Mouse (Mus musculus): ENCODE results near the gene 0610009B22Rik. TPM values are rescaled to one million over a fixed set of nuclear protein-coding genes. Genes with fewer than 3 reads are reported as not detected.

0610009B22Rik gene
- total and polyA plus RNA-seq, 3 experiments: 4.8 to 53.7 (median 49.2) TPM

DNA sequence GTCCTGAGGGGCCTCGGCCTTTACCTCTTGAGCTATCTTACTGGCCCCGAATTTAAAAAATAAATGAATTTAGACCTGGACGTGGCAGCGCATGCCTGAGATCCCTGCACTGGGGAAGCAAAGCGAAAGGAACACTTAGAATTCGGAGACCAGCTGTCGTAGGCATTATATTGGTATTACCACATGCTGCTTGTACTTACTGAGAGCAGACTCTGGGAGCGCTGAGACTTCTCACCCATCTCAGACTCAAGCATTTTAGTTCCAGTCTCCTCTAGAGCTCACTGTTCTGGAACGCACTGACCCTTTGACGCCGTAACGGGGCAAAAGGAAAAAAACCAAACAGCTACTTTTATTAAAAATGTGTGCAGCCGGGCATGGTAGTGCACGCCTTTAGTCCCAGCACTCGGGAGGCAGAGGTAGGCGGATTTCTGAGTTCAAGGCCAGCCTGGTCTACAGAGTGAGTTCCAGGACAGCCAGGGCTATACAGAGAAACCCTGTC lies 26.8 kb downstream of the 0610009B22Rik start:
- no peak for DNase-seq

GRCm38 (mm10) chr11:51658705-51659104 lies 30.0 kb downstream of the 0610009B22Rik start:
- DNase-seq: peak; percentile 54

DNA sequence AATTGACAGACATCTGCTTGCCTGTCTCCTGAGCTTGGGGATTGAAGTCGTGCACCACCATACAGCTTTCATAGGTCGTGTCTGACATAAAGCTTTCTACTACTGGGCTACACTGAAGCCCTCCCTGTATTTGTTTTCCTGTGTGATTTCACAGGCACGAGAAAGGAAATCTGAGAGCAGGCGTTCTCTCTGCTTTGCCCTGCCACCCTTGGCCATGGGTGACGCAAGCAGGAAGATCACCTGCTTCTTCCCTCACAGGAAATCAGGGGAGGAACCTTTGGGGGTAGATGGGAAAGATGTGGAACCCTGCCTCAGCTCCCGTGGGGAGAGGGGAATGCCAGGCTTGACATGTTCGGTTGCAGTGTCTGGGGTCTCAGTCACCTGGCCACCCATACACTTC lies 30.4 kb downstream of the 0610009B22Rik start:
- DNase-seq: no peak

DNA sequence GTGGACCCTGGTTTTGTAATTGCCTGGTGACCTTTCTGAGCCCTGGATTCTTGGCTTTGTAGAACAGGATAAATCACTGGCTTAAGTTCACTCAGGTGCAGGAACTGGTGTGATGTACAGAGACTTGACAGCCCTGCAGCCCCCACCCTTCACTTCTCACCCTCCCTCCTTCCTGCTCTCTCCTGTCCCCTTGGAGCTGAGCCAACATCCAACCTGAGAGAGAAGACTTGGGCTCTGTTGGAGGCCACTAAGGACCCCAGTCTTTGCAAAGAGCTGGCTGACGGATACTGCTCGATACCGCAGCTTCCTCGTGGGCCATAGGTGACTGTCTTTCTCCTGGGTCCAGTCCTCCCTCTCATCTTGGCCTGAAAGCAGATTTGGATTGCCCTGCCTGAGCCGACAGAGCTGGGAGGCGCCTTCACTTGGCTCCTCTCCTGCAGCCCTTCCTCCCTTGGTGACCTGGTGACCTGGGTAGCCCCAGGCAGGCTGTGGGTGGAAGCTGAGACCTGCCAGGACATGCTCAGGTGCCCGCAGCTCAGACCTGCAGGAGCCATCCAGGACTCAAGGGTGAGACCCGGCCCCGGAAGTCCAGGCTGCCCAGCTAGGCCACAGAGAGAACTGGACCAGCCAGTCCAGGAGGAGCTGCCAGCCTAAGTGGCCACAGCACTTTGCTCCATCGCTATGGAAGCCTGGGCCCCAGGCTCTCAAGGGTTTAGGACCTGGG lies 31.7 kb downstream of the 0610009B22Rik start:
- DNase-seq: peak; percentile 59

DNA sequence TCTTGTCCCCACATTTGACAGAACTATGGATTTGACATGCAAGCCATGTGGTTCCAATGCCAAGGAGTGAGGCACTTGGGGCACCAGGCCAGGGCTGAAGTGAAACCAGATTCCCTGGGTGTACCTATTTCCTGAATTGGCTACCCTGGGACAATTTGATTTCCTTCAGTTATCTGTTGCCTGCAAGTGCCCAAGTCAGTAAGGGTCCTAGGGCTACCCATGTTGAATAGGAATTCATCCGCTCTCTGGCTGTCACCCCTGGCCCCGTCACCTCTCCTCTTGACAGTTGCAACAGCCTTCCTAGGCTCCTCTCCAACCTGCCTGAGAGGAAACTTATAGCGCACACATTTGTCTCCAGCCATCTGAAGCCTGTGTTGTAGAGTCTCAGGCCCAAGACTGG lies 33.8 kb downstream of the 0610009B22Rik start:
- no peak for DNase-seq

- DNase-seq: no peak
Measured at GRCm38 (mm10) chr11:51653736-51654135, 34.9 kb downstream of the 0610009B22Rik start.

DNA sequence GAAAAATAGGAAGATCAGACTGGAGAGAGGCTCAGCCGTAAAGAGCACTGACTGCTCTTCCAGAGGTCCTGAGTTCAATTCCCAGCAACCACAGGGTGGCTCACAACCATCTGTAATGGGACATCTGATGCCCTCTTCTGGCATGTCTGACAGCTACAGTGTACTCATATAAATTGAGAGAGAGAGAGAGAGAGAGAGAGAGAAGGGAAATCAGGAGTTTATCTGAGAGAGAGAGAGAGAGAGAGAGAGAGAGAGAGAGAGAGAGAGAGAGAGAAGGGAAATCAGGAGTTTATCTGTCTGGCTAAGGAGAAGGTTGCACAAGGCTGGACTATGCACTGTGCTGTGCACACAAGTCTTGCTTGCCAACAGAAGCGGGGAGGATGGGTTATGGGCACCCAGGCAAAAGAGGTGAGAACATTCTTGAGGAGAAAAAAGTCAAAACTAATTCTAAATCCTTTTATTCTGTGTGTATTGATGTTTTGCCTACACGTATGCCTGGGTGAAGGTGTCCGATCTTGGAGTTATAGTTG lies 35.7 kb downstream of the 0610009B22Rik start:
- DNase-seq: no peak

DNA sequence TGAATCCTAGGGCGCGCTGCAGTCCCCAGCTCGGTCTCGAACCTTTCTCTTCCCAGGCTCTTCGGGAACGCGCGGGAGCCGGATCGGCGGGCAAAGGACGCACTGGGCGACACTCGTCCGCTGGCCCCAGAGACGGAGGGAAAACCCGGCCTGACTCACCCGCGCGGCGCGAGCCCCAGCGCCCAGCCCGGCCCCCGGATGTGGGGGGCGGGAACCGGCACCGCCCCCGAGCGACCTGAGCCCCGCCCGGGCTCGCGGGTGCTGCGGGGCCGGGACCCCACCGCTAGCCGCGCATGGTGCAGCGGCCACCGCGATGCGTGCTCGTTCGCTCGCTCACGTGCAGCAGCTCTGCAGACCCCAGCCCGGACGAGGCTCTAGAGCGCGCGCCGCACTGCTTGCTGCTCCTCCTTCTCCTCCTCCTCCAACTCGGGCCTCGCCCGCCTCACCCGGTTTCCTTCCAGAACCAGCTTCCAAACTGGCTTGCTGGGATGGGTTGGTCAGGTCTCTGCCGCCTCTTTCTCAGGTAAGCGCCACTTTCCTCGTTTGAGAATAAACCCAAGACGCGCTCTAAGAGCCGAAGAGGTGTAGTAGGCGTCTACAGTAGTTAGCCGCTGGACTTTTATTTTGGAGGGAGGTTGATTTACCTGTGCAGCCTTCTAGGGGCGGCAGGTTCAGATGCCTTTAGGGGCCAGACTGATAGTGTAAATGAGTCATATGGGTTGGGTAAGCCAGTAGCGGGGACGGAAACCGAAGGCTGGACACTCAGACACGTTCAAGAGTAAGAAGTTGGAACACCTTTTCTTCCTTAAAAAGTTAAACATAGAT lies 37.8 kb downstream of the 0610009B22Rik start, which contains the start of the genes N4bp3 and D930048N14Rik:
Gene N4bp3, minus strand, starts transcription at position 152 of the 825 bp plus-strand sequence.
Gene D930048N14Rik, plus strand, starts transcription at position 264 of the 825 bp plus-strand sequence.
- peak; percentile 93 for DNase-seq

DNA sequence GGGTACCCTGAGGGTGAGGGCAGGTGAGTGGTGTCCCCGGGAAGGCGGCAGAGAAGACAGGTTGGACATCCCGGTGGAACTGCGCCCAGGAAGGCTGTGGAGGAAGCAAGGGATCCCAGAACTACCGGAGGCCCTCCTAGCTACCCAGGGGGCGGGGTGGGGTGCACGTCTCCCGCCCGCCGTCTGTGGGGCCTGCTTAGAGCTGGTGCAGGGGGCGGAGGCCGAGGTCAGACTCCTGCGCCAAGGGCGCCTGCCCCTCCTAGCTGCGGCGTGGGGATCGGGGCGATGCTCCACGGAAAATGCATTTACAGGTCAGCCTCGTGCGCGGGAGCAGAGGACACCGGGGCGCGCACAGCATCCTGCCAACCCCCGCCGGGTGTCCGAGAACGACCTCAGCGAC lies 38.4 kb downstream of the 0610009B22Rik start:
- no peak for DNase-seq

- DNase-seq: no peak
Measured at GRCm38 (mm10) chr11:51649889-51650199, 38.8 kb downstream of the 0610009B22Rik start.

DNA sequence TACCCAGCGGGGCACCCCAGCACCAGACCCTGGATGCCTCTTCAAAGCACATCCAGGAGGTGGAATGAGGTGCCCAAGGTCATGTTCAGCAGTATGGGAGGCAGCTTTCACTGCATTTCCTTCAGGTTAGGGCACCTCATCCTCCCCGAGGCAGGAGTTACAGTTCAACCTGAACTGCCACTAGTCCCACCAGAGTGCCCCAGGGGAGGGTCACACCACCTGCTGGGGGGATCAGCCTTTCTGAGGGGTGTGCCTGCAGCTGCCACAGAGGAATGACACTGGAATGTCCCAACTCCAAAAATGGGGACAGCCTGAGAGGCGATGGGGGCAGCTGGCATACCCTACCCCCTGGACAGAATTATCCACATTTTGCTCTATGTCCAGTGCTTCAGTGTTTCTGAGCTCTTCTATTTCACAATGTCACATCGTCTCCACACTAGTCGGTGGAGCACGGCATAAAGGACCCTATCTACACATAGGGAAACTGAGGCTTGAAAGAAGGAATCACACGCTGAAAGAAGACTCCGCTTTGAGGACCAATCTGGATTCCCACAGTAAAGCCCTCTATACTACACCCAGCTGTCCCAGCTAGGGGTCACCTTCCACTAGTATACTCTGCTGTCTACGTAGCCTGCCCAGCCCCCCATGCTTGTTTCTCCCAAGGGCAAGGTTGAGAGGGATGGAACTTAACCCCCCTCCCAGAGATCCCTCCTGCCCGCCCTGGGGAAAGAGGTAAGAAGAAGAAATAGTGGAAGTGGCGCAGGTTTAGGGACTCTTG lies 39.4 kb downstream of the 0610009B22Rik start:
- DNase-seq: no peak

GRCm38 (mm10) chr11:51648566-51648965 lies 40.1 kb downstream of the 0610009B22Rik start:
- DNase-seq: no peak

GRCm38 (mm10) chr11:51646751-51647667 lies 41.7 kb downstream of the 0610009B22Rik start:
- peak; percentile 55 for DNase-seq

GRCm38 (mm10) chr11:51646245-51646644 lies 42.4 kb downstream of the 0610009B22Rik start:
- no peak for DNase-seq

GRCm38 (mm10) chr11:51645293-51645692 lies 43.4 kb downstream of the 0610009B22Rik start:
- DNase-seq: no peak

- DNase-seq: no peak
Measured at GRCm38 (mm10) chr11:51644217-51644616, 44.5 kb downstream of the 0610009B22Rik start.

DNA sequence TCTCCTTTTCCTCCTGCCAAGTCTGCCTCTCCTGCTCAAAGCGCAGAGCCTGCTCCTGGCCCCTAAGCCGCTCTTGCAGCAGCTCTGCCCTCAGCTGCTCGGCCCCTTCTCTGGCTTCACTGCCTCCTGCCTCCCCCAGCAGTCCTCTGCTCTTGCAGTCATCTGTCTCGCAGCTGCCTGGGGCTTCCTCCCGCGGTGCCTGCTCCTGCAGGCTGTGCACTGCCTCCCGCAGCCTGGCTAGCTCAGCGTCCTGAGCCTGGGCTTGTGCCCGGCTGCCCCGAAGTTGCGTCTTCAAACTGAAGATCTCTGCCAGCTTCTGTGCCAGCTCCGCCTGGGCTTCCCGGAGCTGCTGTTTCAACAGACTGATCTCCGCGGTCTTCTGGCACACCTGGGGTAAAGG lies 44.9 kb downstream of the 0610009B22Rik start:
- DNase-seq: no peak

GRCm38 (mm10) chr11:51643202-51643601 lies 45.5 kb downstream of the 0610009B22Rik start:
- no peak for DNase-seq

- no peak for DNase-seq
Measured at GRCm38 (mm10) chr11:51640748-51641147, 47.9 kb downstream of the 0610009B22Rik start.

DNA sequence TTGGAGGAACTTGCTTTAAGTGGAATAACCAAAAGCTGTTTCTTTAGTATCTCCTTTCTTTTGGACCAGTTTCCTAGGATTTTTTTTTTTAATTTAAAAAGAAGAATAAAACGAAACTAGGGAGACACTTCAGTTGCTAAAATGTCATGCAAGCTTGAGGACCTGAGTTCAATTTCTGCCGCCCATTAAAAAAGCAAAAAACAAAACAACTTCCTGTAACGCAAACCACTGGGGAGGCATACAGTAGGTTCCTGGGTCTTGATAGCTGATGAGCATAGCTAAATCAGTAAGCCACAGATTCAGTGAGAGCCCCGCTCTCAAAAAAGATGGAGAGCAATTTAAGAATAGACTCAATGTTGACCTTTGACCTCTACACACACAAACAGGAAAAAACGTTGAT lies 50.2 kb downstream of the 0610009B22Rik start:
- no peak for DNase-seq

- DNase-seq: no peak
Measured at GRCm38 (mm10) chr11:51637971-51638414, 50.7 kb downstream of the 0610009B22Rik start.
